Mouse (Mus musculus) megakaryocyte, embryonic 14.5 days (primary cell): ENCODE data around the gene Igsf9b.

ENCODE experiments used
- FLI1 ChIP-seq: IDR thresholded peaks from 2 replicates; pipeline ENCODE4 v1.6.1; 2012; ENCODE audit warnings: low read length, inconsistent platforms, mixed read lengths
- GATA1 ChIP-seq: IDR thresholded peaks from 3 replicates; pipeline ENCODE4 v1.6.1; 2012; ENCODE audit warnings: mixed read lengths, low read length, inconsistent platforms, borderline replicate concordance

DNA sequence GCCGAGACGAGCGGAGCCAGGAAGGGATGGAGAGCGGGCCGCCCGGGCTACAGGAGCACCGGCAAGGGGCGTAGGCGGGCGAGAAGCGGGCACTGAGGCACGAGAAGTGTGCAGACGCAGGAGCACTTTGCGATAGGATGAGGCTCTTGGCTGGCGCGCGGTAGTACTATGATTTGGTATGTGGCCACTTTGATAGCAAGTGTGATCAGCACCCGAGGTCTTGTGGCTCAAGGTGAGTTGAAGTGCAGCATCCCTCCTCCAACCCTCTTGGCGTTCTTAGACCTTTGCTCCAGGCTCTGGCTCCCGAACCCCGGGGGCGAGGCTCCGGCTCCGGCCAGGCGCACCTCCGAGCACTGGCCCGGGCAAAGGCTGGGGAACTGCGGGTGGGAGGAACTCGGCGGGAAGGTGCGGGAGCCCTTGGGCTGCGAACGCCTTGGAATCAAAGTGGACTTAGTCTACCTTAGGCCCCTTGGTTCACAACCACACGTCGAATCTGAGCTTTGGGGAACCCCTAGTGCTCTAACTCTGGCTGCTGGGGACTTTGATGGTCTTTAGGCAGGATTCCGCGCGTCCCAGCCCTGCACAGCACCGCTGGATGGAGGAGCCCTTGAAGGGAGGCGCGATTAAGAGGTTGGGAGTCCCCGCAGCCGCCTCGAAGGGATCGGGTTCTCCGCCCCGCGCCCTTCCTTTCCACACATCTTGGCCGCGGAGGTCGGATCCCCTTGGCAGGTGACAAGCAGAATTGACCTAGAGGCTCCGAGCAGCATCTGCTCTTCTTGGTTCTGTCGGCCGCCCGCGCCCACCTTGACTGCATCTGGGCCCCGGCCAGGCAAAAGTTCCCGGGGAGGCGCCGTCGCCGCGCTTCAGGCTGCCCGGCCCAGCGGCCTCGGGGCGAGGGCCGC is 533 bp downstream of the Igsf9b start:
- TF ChIP-seq GATA1: no peak
- no peak for TF ChIP-seq FLI1
